Mouse (Mus musculus) thymus, adult 2 months (tissue): ENCODE results near the gene Abtb2.

Experiments used
- CTCF ChIP-seq: fragments of 200-500 bp; IDR thresholded peaks from 2 replicates; pipeline ENCODE4 v1.5.1; 2012; ENCODE audit warnings: mild to moderate bottlenecking, control low read depth, low read length, moderate library complexity, borderline replicate concordance; ENCODE audit not compliant: control insufficient read depth, poor library complexity, insufficient read depth; ENCODE audit errors: extremely low read depth
- POLR2A ChIP-seq: fragments of 200-500 bp; IDR thresholded peaks from 2 replicates; pipeline ENCODE4 v1.6.1; 2012; ENCODE audit warnings: mild to moderate bottlenecking, low read length, control low read depth, moderate library complexity; ENCODE audit not compliant: control insufficient read depth, poor library complexity, insufficient read depth; ENCODE audit errors: extremely low read depth

GRCm38 (mm10) chr2:103569716-103570115 lies 3.6 kb downstream of the Abtb2 start:
- no peak for TF ChIP-seq POLR2A
- no peak for TF ChIP-seq CTCF
